Mouse (Mus musculus): ENCODE measurements around the gene Gpr108. TPM values are rescaled to one million over a fixed set of nuclear protein-coding genes. Genes with fewer than 3 reads are reported as not detected.

Gene Gpr108
- polyA plus RNA-seq, 1 experiment from 2014 or later: 21.1 TPM

DNA sequence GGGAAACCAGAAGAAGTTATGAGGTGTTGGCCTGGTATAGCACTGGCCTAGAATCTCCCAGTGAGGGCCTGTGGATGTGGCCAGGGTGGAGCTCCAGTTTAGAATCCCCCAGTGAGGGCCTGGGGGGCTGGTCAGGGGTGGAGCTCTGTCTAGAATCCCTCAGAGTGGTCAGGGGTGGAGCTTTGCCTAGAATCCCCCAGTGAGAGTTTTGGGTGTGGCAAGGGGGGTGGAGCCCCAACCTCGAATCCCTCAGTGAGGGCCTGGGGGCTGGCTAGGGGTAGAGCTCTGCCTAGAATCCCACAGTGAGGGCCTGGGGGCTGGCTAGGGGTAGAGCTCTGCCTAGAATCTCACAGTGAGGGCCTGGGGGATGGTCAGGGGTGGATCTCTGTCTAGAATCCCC is 13.6 kb upstream of the Gpr108 start:
- Histone ChIP-seq H3K9me3 (replicated peaks; ENCODE audit: control insufficient read depth, low read length, poor library complexity, severe bottlenecking) (no peaks in the 10 kb centered on the region), H3K36me3 (ENCODE audit: control insufficient read depth, insufficient read depth, low read length) (no peaks in the 10 kb centered on the region; the same call in 1 of the 2 replicates), H3K27ac (ENCODE audit: low read length) (no peak overlapping the region), H3K4me2 (ENCODE audit: low read length) (no peak overlapping the region), H3K27me3 (ENCODE audit: control insufficient read depth, insufficient read depth, low read depth, low read length) (no peaks in the 10 kb centered on the region), H3K4me3 (ENCODE audit: low read depth, low read length) (no peak overlapping the region), H3K4me1 (ENCODE audit: control insufficient read depth, insufficient read depth, low read length) (no peaks in the 10 kb centered on the region), H3K9ac (ENCODE audit: low read depth, low read length) (no peak overlapping the region)
- no peak for ATAC-seq
- 58% methylated on average over 1 of the region's 1 CpGs for WGBS

DNA sequence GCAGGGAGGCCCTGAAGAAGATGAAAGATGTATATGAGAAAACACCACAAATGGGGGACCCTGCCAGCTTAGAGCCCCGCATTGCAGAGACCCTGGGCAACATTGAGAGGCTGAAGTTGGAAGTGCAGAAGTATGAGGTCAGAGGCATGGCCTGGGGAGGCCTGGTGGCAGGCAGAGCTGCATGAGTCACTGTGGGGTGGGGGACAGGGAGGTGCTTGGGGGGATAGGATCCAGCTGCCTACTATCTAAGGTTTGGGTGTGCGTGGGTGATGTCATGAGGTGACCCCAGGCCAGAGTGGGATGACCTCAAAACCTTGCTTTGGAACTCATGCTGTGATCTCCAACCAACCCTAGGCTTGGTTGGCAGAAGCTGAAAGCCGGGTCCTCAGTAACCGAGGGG is 13.0 kb upstream of the Gpr108 start:
- no peak overlapping the region for H3K4me3 ChIP-seq (ENCODE audit: low read depth, low read length)
- WGBS: 92% methylated on average over 4 of the region's 4 CpGs

DNA sequence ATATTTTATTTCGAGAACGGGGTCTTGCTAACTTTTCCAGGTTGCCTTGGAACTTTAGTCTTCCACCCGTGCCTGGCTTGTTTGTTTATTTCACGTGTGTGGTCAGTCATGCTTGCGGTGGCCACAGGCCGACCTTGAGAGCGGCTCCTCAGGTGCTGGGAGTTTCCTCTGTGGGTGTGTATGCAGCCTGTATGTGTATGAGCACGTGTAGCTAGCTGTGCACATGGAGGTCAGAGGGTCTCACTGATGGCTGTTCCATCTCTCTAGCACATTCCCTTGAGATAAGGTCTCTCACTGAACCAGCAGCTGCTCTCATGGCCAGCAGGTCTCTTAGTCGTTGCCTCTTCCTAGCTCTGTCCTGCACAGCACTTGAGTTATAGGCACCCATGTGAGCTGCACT is 12.1 kb upstream of the Gpr108 start:
- Histone ChIP-seq H3K4me1 (ENCODE audit: control insufficient read depth, insufficient read depth, low read length) (no peaks in the 10 kb centered on the region), H3K27ac (ENCODE audit: low read length) (no peak overlapping the region), H3K36me3 (ENCODE audit: control insufficient read depth, insufficient read depth, low read length) (no peaks in the 10 kb centered on the region; the same call in 1 of the 2 replicates), H3K9ac (ENCODE audit: low read depth, low read length) (no peak overlapping the region), H3K4me2 (ENCODE audit: low read length) (no peak overlapping the region), H3K27me3 (ENCODE audit: control insufficient read depth, insufficient read depth, low read depth, low read length) (no peaks in the 10 kb centered on the region), H3K4me3 (ENCODE audit: low read depth, low read length) (no peak overlapping the region), H3K9me3 (replicated peaks; ENCODE audit: control insufficient read depth, low read length, poor library complexity, severe bottlenecking) (no peaks in the 10 kb centered on the region)
- ATAC-seq: no peak
- 93% methylated on average over 9 of the region's 9 CpGs for WGBS

More for the DNA sequence above, 13.0 kb upstream of the Gpr108 start:
- H3K4me1 ChIP-seq (ENCODE audit: control insufficient read depth, insufficient read depth, low read length): no peaks in the 10 kb centered on the region
- H3K4me2 ChIP-seq (ENCODE audit: low read length): no peak overlapping the region
- no peak for ATAC-seq
- H3K27me3 ChIP-seq (ENCODE audit: control insufficient read depth, insufficient read depth, low read depth, low read length): no peaks in the 10 kb centered on the region
- H3K36me3 ChIP-seq (ENCODE audit: control insufficient read depth, insufficient read depth, low read length): no peaks in the 10 kb centered on the region; the same call in 1 of the 2 replicates
- no peaks in the 10 kb centered on the region for H3K9me3 ChIP-seq (replicated peaks; ENCODE audit: control insufficient read depth, low read length, poor library complexity, severe bottlenecking)
- H3K27ac ChIP-seq (ENCODE audit: low read length): no peak overlapping the region
- H3K9ac ChIP-seq (ENCODE audit: low read depth, low read length): no peak overlapping the region

DNA sequence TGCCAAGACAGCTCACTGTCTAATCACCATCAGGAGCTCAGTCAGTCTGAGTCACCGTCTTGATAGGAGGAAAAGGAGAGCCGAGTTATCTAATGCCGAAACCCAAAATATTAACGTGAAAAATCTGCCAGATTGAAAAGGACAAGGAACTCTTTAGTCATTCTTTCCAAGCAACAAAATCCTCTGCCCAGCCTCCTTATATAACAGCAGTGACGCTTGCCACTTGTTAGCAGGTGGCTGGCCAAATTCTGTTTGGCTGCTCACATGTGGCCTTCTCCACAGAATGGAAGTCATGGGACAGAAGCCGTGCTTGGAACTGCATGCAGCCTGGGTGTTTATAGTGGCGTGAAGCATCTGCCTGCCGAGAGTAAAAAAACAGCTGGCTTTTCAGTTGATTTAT is 11.5 kb upstream of the Gpr108 start:
- H3K9ac ChIP-seq (ENCODE audit: low read depth, low read length): no peak overlapping the region
- no peaks in the 10 kb centered on the region for H3K27me3 ChIP-seq (ENCODE audit: control insufficient read depth, insufficient read depth, low read depth, low read length)
- no peaks in the 10 kb centered on the region for H3K9me3 ChIP-seq (replicated peaks; ENCODE audit: control insufficient read depth, low read length, poor library complexity, severe bottlenecking)
- no peak overlapping the region for H3K4me2 ChIP-seq (ENCODE audit: low read length)
- H3K36me3 ChIP-seq (ENCODE audit: control insufficient read depth, insufficient read depth, low read length): no peaks in the 10 kb centered on the region; the same call in 1 of the 2 replicates
- 90% methylated on average over 8 of the region's 8 CpGs for WGBS
- no peaks in the 10 kb centered on the region for H3K4me1 ChIP-seq (ENCODE audit: control insufficient read depth, insufficient read depth, low read length)
- no peak overlapping the region for H3K27ac ChIP-seq (ENCODE audit: low read length)
- no peak overlapping the region for H3K4me3 ChIP-seq (ENCODE audit: low read depth, low read length)
- no peak for ATAC-seq

DNA sequence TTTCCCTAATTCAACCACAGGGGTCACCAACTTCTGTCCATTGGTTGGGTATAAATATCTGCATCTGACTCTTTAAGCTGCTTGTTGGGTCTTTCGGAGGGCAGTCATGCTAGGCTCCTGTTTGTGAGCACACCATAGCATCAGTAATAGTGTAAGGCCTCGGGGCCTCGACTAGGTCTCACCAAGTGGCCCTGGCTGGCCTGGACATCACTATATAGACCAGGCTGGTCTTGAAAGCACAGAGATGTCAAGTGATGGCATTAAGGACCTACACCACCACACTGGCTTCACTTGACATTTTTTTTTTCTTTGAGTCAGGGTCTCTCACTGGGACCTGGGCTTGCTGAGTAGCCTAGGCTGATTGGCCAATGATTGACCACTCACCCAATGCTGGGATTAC is 9.9 kb upstream of the Gpr108 start:
- no peaks in the 10 kb centered on the region for H3K4me1 ChIP-seq (ENCODE audit: control insufficient read depth, insufficient read depth, low read length)
- no peak overlapping the region for H3K27ac ChIP-seq (ENCODE audit: low read length)
- no peak overlapping the region for H3K9ac ChIP-seq (ENCODE audit: low read depth, low read length)
- peaks cover 2% of the 10 kb centered on the region; the same call in 1 of the 2 replicates for H3K36me3 ChIP-seq (ENCODE audit: control insufficient read depth, insufficient read depth, low read length)
- no peaks in the 10 kb centered on the region for H3K27me3 ChIP-seq (ENCODE audit: control insufficient read depth, insufficient read depth, low read depth, low read length)
- H3K4me2 ChIP-seq (ENCODE audit: low read length): no peak overlapping the region
- H3K4me3 ChIP-seq (ENCODE audit: low read depth, low read length): no peak overlapping the region
- 99% methylated on average over 3 of the region's 3 CpGs for WGBS
- no peak for ATAC-seq
- H3K9me3 ChIP-seq (replicated peaks; ENCODE audit: control insufficient read depth, low read length, poor library complexity, severe bottlenecking): no peaks in the 10 kb centered on the region

DNA sequence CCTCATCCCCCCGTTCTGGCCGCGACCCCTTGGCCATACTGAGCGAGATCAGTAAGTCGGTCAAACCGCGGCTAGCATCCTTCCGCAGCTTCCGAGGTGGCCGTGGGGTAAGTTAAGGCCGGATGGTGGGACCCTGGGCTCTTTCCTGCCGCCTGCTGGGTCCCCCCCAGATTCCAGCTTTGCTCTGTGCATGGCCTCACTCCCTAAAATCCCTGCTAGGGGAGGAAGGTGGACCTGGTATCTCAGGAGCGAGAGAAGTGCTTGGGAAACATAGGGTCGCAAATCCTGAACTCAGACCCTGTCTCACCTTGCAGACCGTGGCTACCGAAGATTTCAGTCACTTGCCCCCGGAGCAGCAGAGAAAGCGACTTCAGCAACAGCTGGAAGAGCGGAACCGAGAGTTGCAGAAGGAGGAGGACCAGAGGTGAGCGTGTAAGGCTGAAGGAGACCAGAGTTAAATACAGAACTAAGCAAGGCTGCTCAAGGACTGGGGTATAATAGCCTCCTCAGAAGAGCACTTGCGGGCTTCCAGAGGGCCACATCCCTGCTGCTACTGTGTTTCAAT is 8.8 kb upstream of the Gpr108 start:
- H3K4me1 ChIP-seq (ENCODE audit: control insufficient read depth, insufficient read depth, low read length): no peaks in the 10 kb centered on the region
- H3K9me3 ChIP-seq (replicated peaks; ENCODE audit: control insufficient read depth, low read length, poor library complexity, severe bottlenecking): no peaks in the 10 kb centered on the region
- H3K4me2 ChIP-seq (ENCODE audit: low read length): no peak overlapping the region
- no peak overlapping the region for H3K9ac ChIP-seq (ENCODE audit: low read depth, low read length)
- H3K27me3 ChIP-seq (ENCODE audit: control insufficient read depth, insufficient read depth, low read depth, low read length): no peaks in the 10 kb centered on the region
- no peak overlapping the region for H3K27ac ChIP-seq (ENCODE audit: low read length)
- H3K36me3 ChIP-seq (ENCODE audit: control insufficient read depth, insufficient read depth, low read length): peaks cover 2% of the 10 kb centered on the region; the same call in 1 of the 2 replicates
- no peak for ATAC-seq
- no peak overlapping the region for H3K4me3 ChIP-seq (ENCODE audit: low read depth, low read length)
- 96% methylated on average over 22 of the region's 22 CpGs for WGBS

- WGBS: 89% methylated on average over 14 of the region's 14 CpGs
- peaks cover 2% of the 10 kb centered on the region; the same call in 1 of the 2 replicates for H3K36me3 ChIP-seq (ENCODE audit: control insufficient read depth, insufficient read depth, low read length)
- H3K9me3 ChIP-seq (replicated peaks; ENCODE audit: control insufficient read depth, low read length, poor library complexity, severe bottlenecking): no peaks in the 10 kb centered on the region
- H3K4me2 ChIP-seq (ENCODE audit: low read length): no peak overlapping the region
- H3K4me1 ChIP-seq (ENCODE audit: control insufficient read depth, insufficient read depth, low read length): peaks cover 2% of the 10 kb centered on the region
- no peak for ATAC-seq
- no peak overlapping the region for H3K4me3 ChIP-seq (ENCODE audit: low read depth, low read length)
- no peaks in the 10 kb centered on the region for H3K27me3 ChIP-seq (ENCODE audit: control insufficient read depth, insufficient read depth, low read depth, low read length)
- H3K9ac ChIP-seq (ENCODE audit: low read depth, low read length): no peak overlapping the region
- no peak overlapping the region for H3K27ac ChIP-seq (ENCODE audit: low read length)
Measured at GRCm38 (mm10) chr17:57255354-57255753, 7.1 kb upstream of the Gpr108 start.

- H3K27me3 ChIP-seq (ENCODE audit: control insufficient read depth, insufficient read depth, low read depth, low read length): no peaks in the 10 kb centered on the region; the same call in 1 of the 2 replicates
- 81% methylated on average over 4 of the region's 6 CpGs for WGBS
Measured at GRCm38 (mm10) chr17:57253306-57253705, 5.1 kb upstream of the Gpr108 start.

DNA sequence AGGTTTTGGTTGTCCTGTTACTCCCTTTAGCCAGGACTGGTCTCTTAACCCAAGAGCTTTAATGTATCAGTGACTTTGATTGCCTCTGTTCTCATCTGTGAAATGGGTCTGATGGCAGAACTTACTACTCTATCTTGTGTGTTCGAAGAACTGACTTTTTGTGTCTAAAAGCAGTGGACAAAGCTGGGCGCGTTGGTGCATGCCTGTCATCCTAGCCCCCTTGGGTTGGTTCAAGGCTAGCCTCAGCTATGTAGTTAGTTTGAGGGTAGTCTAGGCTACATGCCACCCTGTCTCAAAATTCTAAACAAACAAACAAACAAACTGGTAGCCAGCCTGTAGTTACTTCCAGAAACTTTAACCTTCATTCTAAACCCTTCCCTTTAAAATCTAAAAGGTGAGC is 3.2 kb upstream of the Gpr108 start:
- ATAC-seq: no peak
- 96% methylated on average over 3 of the region's 3 CpGs for WGBS

More at GRCm38 (mm10) chr17:57253306-57253705, 5.1 kb upstream of the Gpr108 start:
- no peak for ATAC-seq
- Histone ChIP-seq H3K27ac (ENCODE audit: low read length) (no peak overlapping the region), H3K9ac (ENCODE audit: low read depth, low read length) (no peak overlapping the region), H3K4me1 (ENCODE audit: control insufficient read depth, insufficient read depth, low read length) (peaks cover 17% of the 10 kb centered on the region), H3K9me3 (replicated peaks; ENCODE audit: control insufficient read depth, low read length, poor library complexity, severe bottlenecking) (no peaks in the 10 kb centered on the region), H3K4me2 (ENCODE audit: low read length) (no peak overlapping the region), H3K36me3 (ENCODE audit: control insufficient read depth, insufficient read depth, low read length) (0 out of 2 replicates have a peak, but pooled peaks cover 2% of the 10 kb centered on the region), H3K4me3 (ENCODE audit: low read depth, low read length) (no peak overlapping the region)

More for the DNA sequence above, 3.2 kb upstream of the Gpr108 start:
- no peak overlapping the region for H3K9ac ChIP-seq (ENCODE audit: low read depth, low read length)
- no peaks in the 10 kb centered on the region; the same call in 1 of the 2 replicates for H3K27me3 ChIP-seq (ENCODE audit: control insufficient read depth, insufficient read depth, low read depth, low read length)
- no peak overlapping the region for H3K4me3 ChIP-seq (ENCODE audit: low read depth, low read length)
- peaks cover 23% of the 10 kb centered on the region for H3K4me1 ChIP-seq (ENCODE audit: control insufficient read depth, insufficient read depth, low read length)
- 0 out of 2 replicates have a peak, but pooled peaks cover 2% of the 10 kb centered on the region for H3K36me3 ChIP-seq (ENCODE audit: control insufficient read depth, insufficient read depth, low read length)
- H3K4me2 ChIP-seq (ENCODE audit: low read length): no peak overlapping the region
- H3K9me3 ChIP-seq (replicated peaks; ENCODE audit: control insufficient read depth, low read length, poor library complexity, severe bottlenecking): no peaks in the 10 kb centered on the region
- H3K27ac ChIP-seq (ENCODE audit: low read length): no peak overlapping the region
